Mouse (Mus musculus) cerebellum, adult 2 months (tissue): ENCODE results near the gene Eif4ebp2.

Experiments used
- CTCF ChIP-seq: fragments of 200-500 bp; IDR thresholded peaks from 2 replicates; pipeline ENCODE4 v1.5.1; 2011; ENCODE audit warnings: low read depth, mild to moderate bottlenecking, control low read depth, low read length, moderate library complexity, borderline replicate concordance; ENCODE audit not compliant: insufficient read depth
- POLR2A ChIP-seq: fragments of 200-500 bp; IDR thresholded peaks from 2 replicates; pipeline ENCODE4 v1.6.1; 2011; ENCODE audit warnings: low read length, control low read depth, borderline replicate concordance; ENCODE audit not compliant: insufficient read depth

DNA sequence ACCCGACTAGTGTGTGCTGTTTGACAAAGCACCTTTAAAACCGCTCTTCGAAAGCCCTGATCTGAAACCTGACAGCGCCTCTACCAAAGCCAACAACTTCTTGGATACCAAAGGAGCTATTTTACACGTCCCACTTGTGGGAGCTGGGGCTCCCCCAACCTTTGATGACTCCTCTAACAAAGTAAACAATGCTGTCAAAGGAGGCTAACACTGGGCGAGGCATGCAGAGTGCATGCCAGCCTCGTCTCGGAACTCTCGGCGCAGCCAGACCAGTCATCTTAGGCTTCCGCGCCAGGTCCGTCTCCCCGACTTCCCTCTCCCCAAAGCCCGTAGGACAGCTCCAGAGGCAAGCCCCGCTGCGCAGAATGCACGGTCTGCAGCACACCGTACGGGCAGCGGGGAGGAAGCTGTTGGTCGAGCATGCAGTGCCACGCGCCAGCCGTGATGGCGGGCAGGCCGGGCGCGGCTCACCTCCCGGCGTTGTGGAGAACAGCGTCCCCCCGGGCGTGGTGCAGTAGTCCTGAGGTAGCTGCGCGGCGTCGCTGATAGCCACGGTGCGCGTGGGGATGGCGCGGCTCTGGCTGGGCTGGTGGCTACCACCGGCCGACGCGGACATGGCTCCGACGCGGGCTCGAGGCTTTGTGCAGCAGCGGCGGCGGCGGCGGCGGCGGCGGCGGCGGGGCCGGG lies 387 bp downstream of the Eif4ebp2 start:
- TF ChIP-seq CTCF: no peak
- TF ChIP-seq POLR2A: no peak
